In the genomic region with DNA sequence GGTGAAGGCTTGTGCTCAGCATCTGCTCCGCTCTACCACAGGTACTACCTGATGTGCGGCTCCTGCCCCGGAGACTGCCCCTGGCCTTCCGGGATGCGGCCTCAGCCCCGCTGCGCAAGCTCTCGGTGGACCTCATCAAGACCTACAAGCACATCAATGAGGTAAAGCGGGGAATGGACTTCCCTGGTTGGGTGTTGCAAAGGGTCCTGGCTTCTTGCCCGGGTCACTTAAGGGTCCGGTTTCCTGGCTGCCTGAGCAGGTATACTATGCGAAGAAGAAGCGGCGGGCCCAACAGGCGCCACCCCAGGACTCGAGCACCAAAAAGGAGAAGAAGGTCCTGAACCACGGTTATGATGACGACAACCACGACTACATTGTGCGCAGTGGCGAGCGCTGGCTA, we compare ENCODE assay signal across 18 mouse cellular contexts. TPM values are rescaled to one million over a fixed set of nuclear protein-coding genes. Genes with fewer than 3 reads are reported as not detected.
"Had no signal": no experiment of that assay in that cellular context is flagged by ENCODE, and none has a peak within 500 bp of the region (broad histone marks: within the 10 kb centered on the region; RNA-seq: fewer than 3 reads in every experiment).

No protein-coding gene starts in this region.

- H3K4me3 ChIP-seq: kidney, embryonic 15.5 days; left cerebral cortex, adult 2 months; limb, embryonic 12.5 days; liver, embryonic 13.5 days; lung, embryonic 15.5 days; megakaryocyte, embryonic 14.5 days; neural tube, embryonic 12.5 days had no signal

- H3K27me3 ChIP-seq: kidney, embryonic 15.5 days; limb, embryonic 12.5 days; liver, embryonic 13.5 days; lung, embryonic 15.5 days; megakaryocyte, embryonic 14.5 days; midbrain, embryonic 15.5 days; neural tube, embryonic 12.5 days had no signal

- DNase-seq: kidney, adult 18-20 months; kidney, postnatal 25 days; liver; liver, embryonic 13.5 days; liver, postnatal 0 days; spleen, adult 18-20 months; thymus, postnatal 4 days had no signal

- H3K9me3 ChIP-seq: kidney, embryonic 15.5 days; limb, embryonic 12.5 days; liver, embryonic 13.5 days; lung, embryonic 15.5 days; megakaryocyte, embryonic 14.5 days; midbrain, embryonic 15.5 days; neural tube, embryonic 12.5 days had no signal

- H3K27ac ChIP-seq: kidney, embryonic 15.5 days; left cerebral cortex, adult 2 months; limb, embryonic 12.5 days; lung, embryonic 15.5 days; macrophage; midbrain, embryonic 15.5 days; neural tube, embryonic 12.5 days had no signal

RNA-seq across cellular contexts. Expression of a gene that starts 53.1 kb away (rescaled TPM):
- total RNA-seq: monocyte, adult 5-6 weeks; neutrophil, adult 5-6 weeks had no signal
- polyA plus RNA-seq: liver, embryonic 13.5 days; liver, postnatal 0 days; macrophage; stomach, embryonic 14.5 days had no signal
